25 mouse cellular contexts compared by ENCODE assay signal in the genomic region with DNA sequence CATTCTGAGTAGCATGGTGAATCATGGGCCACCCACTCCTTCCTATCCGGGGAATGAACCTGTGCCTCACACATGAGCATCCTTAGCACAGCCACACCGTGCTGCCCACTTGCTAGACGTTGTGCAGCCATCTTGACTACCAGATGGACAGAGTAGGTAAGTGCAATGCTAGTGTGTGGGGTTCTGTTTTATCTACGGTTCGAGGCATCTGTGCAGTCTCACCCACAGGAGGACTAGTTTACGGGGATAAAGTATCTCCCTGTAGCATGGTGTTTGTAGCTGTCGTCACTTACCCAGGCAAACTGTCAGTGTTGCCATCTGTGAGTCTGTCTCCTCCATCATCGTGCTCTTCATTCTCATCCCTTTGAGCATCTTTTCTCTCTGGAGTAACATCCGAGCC. TPM values are rescaled to one million over a fixed set of nuclear protein-coding genes. Genes with fewer than 3 reads are reported as not detected.
A peak's percentile ranks its signal among the peaks of the same experiment; 100 is the strongest.
DNase-seq lines count a peak whose midpoint lies in the region; ATAC-seq lines count a peak whose summit lies in the region.
"Had no signal": no experiment of that assay in that cellular context is flagged by ENCODE, and none has a peak within 500 bp of the region (broad histone marks: within the 10 kb centered on the region; RNA-seq: fewer than 3 reads in every experiment).

No protein-coding gene starts in this region.

- H3K27me3 ChIP-seq in hindbrain, embryonic 13.5 days, result no peaks in the 10 kb centered on the region
- H3K27me3 ChIP-seq in forebrain, embryonic 10.5 days (ENCODE audit: poor library complexity, severe bottlenecking), result no peaks in the 10 kb centered on the region
- H3K27me3 ChIP-seq: embryonic facial prominence, embryonic 12.5 days; forebrain, embryonic 13.5 days; heart, embryonic 13.5 days; hindbrain, embryonic 12.5 days; neural tube, embryonic 12.5 days had no signal

- H3K27ac ChIP-seq in hindbrain, embryonic 13.5 days, result no peak overlapping the region
- H3K27ac ChIP-seq in forebrain, embryonic 10.5 days, result no peak overlapping the region
- H3K27ac ChIP-seq: embryonic facial prominence, embryonic 12.5 days; forebrain, embryonic 13.5 days; heart, adult 2 months; heart, embryonic 13.5 days; hindbrain, embryonic 12.5 days; kidney, postnatal 0 days; neural tube, embryonic 12.5 days had no signal

- H3K36me3 ChIP-seq in hindbrain, embryonic 13.5 days, result peaks cover 65% of the 10 kb centered on the region
- H3K36me3 ChIP-seq in forebrain, embryonic 10.5 days (replicated peaks), result peaks cover 76% of the 10 kb centered on the region

- no peak overlapping the region for H3K9ac ChIP-seq in hindbrain, embryonic 13.5 days
- H3K9ac ChIP-seq: embryonic facial prominence, embryonic 12.5 days; forebrain, embryonic 13.5 days; heart, embryonic 13.5 days; hindbrain, embryonic 12.5 days; neural tube, embryonic 12.5 days had no signal

- intact Hi-C loops in left cerebral cortex, postnatal 36 days (cut with DNase I), result no loop called here

- H3K4me1 ChIP-seq in hindbrain, embryonic 13.5 days (replicated peaks), result no peaks in the 10 kb centered on the region
- H3K4me1 ChIP-seq in forebrain, embryonic 10.5 days, result no peaks in the 10 kb centered on the region
- H3K4me1 ChIP-seq: embryonic facial prominence, embryonic 12.5 days; forebrain, embryonic 13.5 days; heart, embryonic 13.5 days; hindbrain, embryonic 12.5 days; neural tube, embryonic 12.5 days had no signal

- no peaks in the 10 kb centered on the region for H3K9me3 ChIP-seq in hindbrain, embryonic 13.5 days
- H3K9me3 ChIP-seq in forebrain, embryonic 10.5 days, result no peaks in the 10 kb centered on the region
- H3K9me3 ChIP-seq: embryonic facial prominence, embryonic 12.5 days; forebrain, embryonic 13.5 days; heart, embryonic 13.5 days; hindbrain, embryonic 12.5 days; neural tube, embryonic 12.5 days had no signal

- 96% methylated on average over 9 of the region's 9 CpGs for WGBS in hindbrain, embryonic 13.5 days
- 94% methylated on average over 9 of the region's 9 CpGs for WGBS in forebrain, embryonic 10.5 days

- peak; percentile 30 for DNase-seq in layer of hippocampus, adult 9-11 months
- no peak for DNase-seq in layer of hippocampus, postnatal 14 days (ENCODE audit: low spot score in 2 of 2)
- peak; percentile 12 for DNase-seq in CD4-positive helper T cell, adult 2 months (ENCODE audit: low read depth, low spot score)
- DNase-seq in brain, adult 2 months (ENCODE audit: low read depth, low spot score), result peak; percentile 80
- peak; percentile 28 to 59 for DNase-seq in left cerebral cortex, postnatal 36 days (ENCODE audit: low spot score in 2 of 2)
- DNase-seq in forebrain, embryonic 10.5 days (ENCODE audit: extremely low spot score, low spot score), result no peak
- DNase-seq: adrenal gland, adult 8-10 months; cerebellum, adult 2 months; cerebellum, postnatal 25 days; gastrocnemius, postnatal 36 days; heart, adult 2 months; heart, postnatal 14 days; kidney, adult 11 months; lung, postnatal 4 days; midbrain, embryonic 14.5 days; spleen, adult 18-20 months; thymus, postnatal 25 days had no signal

- H3K4me2 ChIP-seq in hindbrain, embryonic 13.5 days, result no peak overlapping the region
- H3K4me2 ChIP-seq: embryonic facial prominence, embryonic 12.5 days; forebrain, embryonic 13.5 days; heart, embryonic 13.5 days; hindbrain, embryonic 12.5 days; neural tube, embryonic 12.5 days had no signal

- no peak for ATAC-seq in hindbrain, embryonic 13.5 days (ENCODE audit: low FRiP score)
- ATAC-seq: activated CD4-positive, CD25-positive, alpha-beta regulatory T cell, adult 4 months; forebrain, embryonic 13.5 days had no signal

- H3K4me3 ChIP-seq in hindbrain, embryonic 13.5 days, result no peak overlapping the region
- H3K4me3 ChIP-seq in forebrain, embryonic 10.5 days, result no peak overlapping the region
- H3K4me3 ChIP-seq: embryonic facial prominence, embryonic 12.5 days; forebrain, embryonic 13.5 days; heart, adult 2 months; heart, embryonic 13.5 days; hindbrain, embryonic 12.5 days; neural tube, embryonic 12.5 days had no signal

RNA-seq across cellular contexts. Expression of a gene that starts 12.6 kb away (rescaled TPM):
- 1 to 10 TPM; 8.2 TPM for total RNA-seq in layer of hippocampus, postnatal 14 days (2021)
- total RNA-seq in left cerebral cortex, postnatal 36 days (2021), result 1 to 10 TPM; 6.1 to 7.6 TPM
- polyA plus RNA-seq in hindbrain, embryonic 13.5 days (2015; fragmentation: Nextera tagmentation; extraction: Ambion mirVana), result 18.6 and 21.6 TPM in 2 replicates
- polyA plus RNA-seq in forebrain, embryonic 10.5 days (2016; fragmentation: Nextera tagmentation; extraction: Ambion mirVana), result 42.7 and 43.1 TPM in 2 replicates

RNA-seq across cellular contexts. Expression of a gene that starts 19.4 kb away (rescaled TPM):
- under 1 TPM in 1 of 2 experiments, not detected in 1; 0.17 TPM for total RNA-seq in layer of hippocampus, postnatal 14 days (2021)
- under 1 TPM in 1 of 2 experiments, not detected in 1; 0.17 TPM for total RNA-seq in left cerebral cortex, postnatal 36 days (2021)
- 0.48 and 0.53 TPM in 2 replicates for polyA plus RNA-seq in hindbrain, embryonic 13.5 days (2015; fragmentation: Nextera tagmentation; extraction: Ambion mirVana)
- 0.49 and 0.73 TPM in 2 replicates for polyA plus RNA-seq in forebrain, embryonic 10.5 days (2016; fragmentation: Nextera tagmentation; extraction: Ambion mirVana)

RNA-seq across cellular contexts. Expression of a gene that starts 32.2 kb away (rescaled TPM):
- 10 to 100 TPM; 15.3 to 15.6 TPM for total RNA-seq in layer of hippocampus, postnatal 14 days (2021)
- total RNA-seq in left cerebral cortex, postnatal 36 days (2021), result 10 to 100 TPM; 13.8 to 20.9 TPM
- 29.8 and 30.3 TPM in 2 replicates for polyA plus RNA-seq in hindbrain, embryonic 13.5 days (2015; fragmentation: Nextera tagmentation; extraction: Ambion mirVana)
- 22.5 and 23.7 TPM in 2 replicates for polyA plus RNA-seq in forebrain, embryonic 10.5 days (2016; fragmentation: Nextera tagmentation; extraction: Ambion mirVana)

Comparison
In these comparisons a context has a peak if more than half of its experiments do, and no peak if none do; other contexts are left out.
1. DNase-seq: peak in layer of hippocampus, adult 9-11 months (single experiment), CD4-positive helper T cell, adult 2 months (single experiment), brain, adult 2 months (single experiment) and left cerebral cortex, postnatal 36 days (2 of 2); none in layer of hippocampus, postnatal 14 days (0 of 2) and forebrain, embryonic 10.5 days (single experiment).